Mouse (Mus musculus): Measurements from ENCODE around the gene Ubqln4. TPM values are rescaled to one million over a fixed set of nuclear protein-coding genes. Genes with fewer than 3 reads are reported as not detected.
"Not testable (repeated sequence)": the region's sequence is repeated elsewhere in the genome, so short reads cannot be mapped to it uniquely, and the experiment has no call there.

Gene Ubqln4
- total RNA-seq, 2 experiments from 2014 or later = 86.3 to 89.9 TPM

- DNase-seq (ENCODE audit: low spot score) = peak; percentile 41
These were observed 12.6 kb downstream of the Ubqln4 start for GRCm38 (mm10) chr3:88566116-88566515.

- peak; percentile 16 for DNase-seq (ENCODE audit: low spot score)
These were observed 13.0 kb downstream of the Ubqln4 start for GRCm38 (mm10) chr3:88566536-88567061.

GRCm38 (mm10) chr3:88567892-88568291 lies 14.3 kb downstream of the Ubqln4 start:
- peak; percentile 24 for DNase-seq (ENCODE audit: low spot score)

GRCm38 (mm10) chr3:88568615-88569014 lies 15.1 kb downstream of the Ubqln4 start:
- DNase-seq (ENCODE audit: low spot score) = no peak

- no peak for DNase-seq (ENCODE audit: low spot score)
These were observed 15.5 kb downstream of the Ubqln4 start for GRCm38 (mm10) chr3:88569093-88569492.

- DNase-seq (ENCODE audit: low spot score) = peak; percentile 27
These were observed 16.1 kb downstream of the Ubqln4 start for GRCm38 (mm10) chr3:88569694-88570093.

GRCm38 (mm10) chr3:88570341-88570740 lies 16.8 kb downstream of the Ubqln4 start:
- DNase-seq (ENCODE audit: low spot score) = no peak

- DNase-seq (ENCODE audit: low spot score) = no peak
These were observed 18.3 kb downstream of the Ubqln4 start for GRCm38 (mm10) chr3:88571856-88572255.

GRCm38 (mm10) chr3:88572835-88573234 lies 19.3 kb downstream of the Ubqln4 start:
- DNase-seq (ENCODE audit: low spot score) = no peak

GRCm38 (mm10) chr3:88573810-88574209 lies 20.3 kb downstream of the Ubqln4 start:
- no peak for DNase-seq (ENCODE audit: low spot score)

GRCm38 (mm10) chr3:88575540-88575939 lies 22.0 kb downstream of the Ubqln4 start, which contains the start of gene Ssr2:
Ssr2 (plus strand) TSS chr3:88575876.
- DNase-seq (ENCODE audit: low spot score) = no peak

- not testable (repeated sequence) for DNase-seq (ENCODE audit: low spot score)
These were observed 24.3 kb downstream of the Ubqln4 start for GRCm38 (mm10) chr3:88577846-88578245.

- DNase-seq (ENCODE audit: low spot score) = no peak
These were observed 25.2 kb downstream of the Ubqln4 start for GRCm38 (mm10) chr3:88578498-88579424.

GRCm38 (mm10) chr3:88579454-88580117 lies 26.0 kb downstream of the Ubqln4 start:
- peak; percentile 86 for DNase-seq (ENCODE audit: low spot score)

GRCm38 (mm10) chr3:88585769-88586168 lies 32.2 kb downstream of the Ubqln4 start:
- DNase-seq (ENCODE audit: low spot score) = no peak

- DNase-seq (ENCODE audit: low spot score) = no peak
These were observed 33.1 kb downstream of the Ubqln4 start for GRCm38 (mm10) chr3:88586640-88587039.

- no peak for DNase-seq (ENCODE audit: low spot score)
These were observed 36.7 kb downstream of the Ubqln4 start for GRCm38 (mm10) chr3:88590246-88590645.

GRCm38 (mm10) chr3:88591044-88591443 lies 37.5 kb downstream of the Ubqln4 start:
- DNase-seq (ENCODE audit: low spot score) = no peak

GRCm38 (mm10) chr3:88591950-88592731 lies 38.6 kb downstream of the Ubqln4 start:
- peak; percentile 60 for DNase-seq (ENCODE audit: low spot score)

GRCm38 (mm10) chr3:88592942-88593576 lies 39.5 kb downstream of the Ubqln4 start:
- no peak for DNase-seq (ENCODE audit: low spot score)
